Mouse (Mus musculus): ENCODE results near the gene Bcl7a. TPM values are rescaled to one million over a fixed set of nuclear protein-coding genes. Genes with fewer than 3 reads are reported as not detected.

Bcl7a gene
- polyA plus RNA-seq (2012; ENCODE audit: insufficient read depth, insufficient read length, missing spikeins) = 2.7 and 3.3 TPM in 2 replicates

GRCm38 (mm10) chr5:123343707-123344627 is at the start of gene Bcl7a:
Gene Bcl7a, plus strand, starts transcription at chr5:123343834.
- Histone ChIP-seq H3K4me1 (ENCODE audit: control insufficient read depth, insufficient read depth, low read length) (peaks cover 3% of the 10 kb centered on the region; the same call in 1 of the 2 replicates), H3K4me3 (ENCODE audit: insufficient read depth, low read length) (peak within 1 kb of the TSS; percentile 80), H3K27ac (ENCODE audit: insufficient read depth, low read depth, low read length) (peak within 1 kb of the TSS; percentile 41)
- TF ChIP-seq POLR2A (IDR thresholded peaks at IDR 0.05; ENCODE audit: borderline replicate concordance, low read depth, low read length) = no peak
- TF ChIP-seq CTCF (IDR thresholded peaks at IDR 0.05; ENCODE audit: low read depth, low read length) = no peak

- Histone ChIP-seq H3K4me3 (ENCODE audit: insufficient read depth, low read length) (no peak overlapping the region), H3K4me1 (ENCODE audit: control insufficient read depth, insufficient read depth, low read length) (no peaks in the 10 kb centered on the region), H3K27ac (ENCODE audit: insufficient read depth, low read depth, low read length) (no peak overlapping the region)
- no peak for TF ChIP-seq CTCF (IDR thresholded peaks at IDR 0.05; ENCODE audit: low read depth, low read length)
- no peak for TF ChIP-seq POLR2A (IDR thresholded peaks at IDR 0.05; ENCODE audit: borderline replicate concordance, low read depth, low read length)
Measured at GRCm38 (mm10) chr5:123294653-123295052, 49.0 kb upstream of the Bcl7a start.

GRCm38 (mm10) chr5:123296224-123296806 is 47.3 kb upstream of the Bcl7a start:
- Histone ChIP-seq H3K4me3 (ENCODE audit: insufficient read depth, low read length) (no peak overlapping the region), H3K27ac (ENCODE audit: insufficient read depth, low read depth, low read length) (no peak overlapping the region), H3K4me1 (ENCODE audit: control insufficient read depth, insufficient read depth, low read length) (no peaks in the 10 kb centered on the region)
- TF ChIP-seq POLR2A (IDR thresholded peaks at IDR 0.05; ENCODE audit: borderline replicate concordance, low read depth, low read length) (no peak), CTCF (IDR thresholded peaks at IDR 0.05; ENCODE audit: low read depth, low read length) (no peak)

GRCm38 (mm10) chr5:123296972-123297754 is 46.5 kb upstream of the Bcl7a start:
- Histone ChIP-seq H3K4me3 (ENCODE audit: insufficient read depth, low read length) (no peak overlapping the region), H3K27ac (ENCODE audit: insufficient read depth, low read depth, low read length) (no peak overlapping the region), H3K4me1 (ENCODE audit: control insufficient read depth, insufficient read depth, low read length) (no peaks in the 10 kb centered on the region)
- no peak for TF ChIP-seq CTCF (IDR thresholded peaks at IDR 0.05; ENCODE audit: low read depth, low read length)
- no peak for TF ChIP-seq POLR2A (IDR thresholded peaks at IDR 0.05; ENCODE audit: borderline replicate concordance, low read depth, low read length)

- Histone ChIP-seq H3K4me1 (ENCODE audit: control insufficient read depth, insufficient read depth, low read length) (no peaks in the 10 kb centered on the region), H3K27ac (ENCODE audit: insufficient read depth, low read depth, low read length) (no peak overlapping the region), H3K4me3 (ENCODE audit: insufficient read depth, low read length) (no peak overlapping the region)
- no peak for TF ChIP-seq CTCF (IDR thresholded peaks at IDR 0.05; ENCODE audit: low read depth, low read length)
- no peak for TF ChIP-seq POLR2A (IDR thresholded peaks at IDR 0.05; ENCODE audit: borderline replicate concordance, low read depth, low read length)
Measured at GRCm38 (mm10) chr5:123297830-123298229, 45.8 kb upstream of the Bcl7a start.

GRCm38 (mm10) chr5:123298526-123298925 is 45.1 kb upstream of the Bcl7a start:
- Histone ChIP-seq H3K27ac (ENCODE audit: insufficient read depth, low read depth, low read length) (no peak overlapping the region), H3K4me1 (ENCODE audit: control insufficient read depth, insufficient read depth, low read length) (no peaks in the 10 kb centered on the region), H3K4me3 (ENCODE audit: insufficient read depth, low read length) (no peak overlapping the region)
- no peak for TF ChIP-seq POLR2A (IDR thresholded peaks at IDR 0.05; ENCODE audit: borderline replicate concordance, low read depth, low read length)
- peak; percentile 24; the same call in 1 of the 2 replicates for TF ChIP-seq CTCF (IDR thresholded peaks at IDR 0.05; ENCODE audit: low read depth, low read length)

GRCm38 (mm10) chr5:123300496-123301034 is 43.1 kb upstream of the Bcl7a start:
- no peaks in the 10 kb centered on the region for H3K4me1 ChIP-seq (ENCODE audit: control insufficient read depth, insufficient read depth, low read length)
- H3K4me3 ChIP-seq (ENCODE audit: insufficient read depth, low read length) = no peak overlapping the region
- no peak overlapping the region for H3K27ac ChIP-seq (ENCODE audit: insufficient read depth, low read depth, low read length)
- TF ChIP-seq CTCF (IDR thresholded peaks at IDR 0.05; ENCODE audit: low read depth, low read length) (no peak), POLR2A (IDR thresholded peaks at IDR 0.05; ENCODE audit: borderline replicate concordance, low read depth, low read length) (no peak)

GRCm38 (mm10) chr5:123301780-123302521 is 41.7 kb upstream of the Bcl7a start:
- Histone ChIP-seq H3K4me1 (ENCODE audit: control insufficient read depth, insufficient read depth, low read length) (no peaks in the 10 kb centered on the region), H3K27ac (ENCODE audit: insufficient read depth, low read depth, low read length) (no peak overlapping the region), H3K4me3 (ENCODE audit: insufficient read depth, low read length) (no peak overlapping the region)
- no peak for TF ChIP-seq POLR2A (IDR thresholded peaks at IDR 0.05; ENCODE audit: borderline replicate concordance, low read depth, low read length)
- no peak for TF ChIP-seq CTCF (IDR thresholded peaks at IDR 0.05; ENCODE audit: low read depth, low read length)

Measured in bone marrow macrophage, adult 2 months (primary cell).